Mouse (Mus musculus) layer of hippocampus, adult 9-10 months (tissue): ENCODE measurements around the gene Atf3.

Experiments
- DNase-seq: peaks from one replicate; pipeline ENCODE4 v3.0.0; 2022; ENCODE audit warnings: low spot score

Gene Atf3

DNA sequence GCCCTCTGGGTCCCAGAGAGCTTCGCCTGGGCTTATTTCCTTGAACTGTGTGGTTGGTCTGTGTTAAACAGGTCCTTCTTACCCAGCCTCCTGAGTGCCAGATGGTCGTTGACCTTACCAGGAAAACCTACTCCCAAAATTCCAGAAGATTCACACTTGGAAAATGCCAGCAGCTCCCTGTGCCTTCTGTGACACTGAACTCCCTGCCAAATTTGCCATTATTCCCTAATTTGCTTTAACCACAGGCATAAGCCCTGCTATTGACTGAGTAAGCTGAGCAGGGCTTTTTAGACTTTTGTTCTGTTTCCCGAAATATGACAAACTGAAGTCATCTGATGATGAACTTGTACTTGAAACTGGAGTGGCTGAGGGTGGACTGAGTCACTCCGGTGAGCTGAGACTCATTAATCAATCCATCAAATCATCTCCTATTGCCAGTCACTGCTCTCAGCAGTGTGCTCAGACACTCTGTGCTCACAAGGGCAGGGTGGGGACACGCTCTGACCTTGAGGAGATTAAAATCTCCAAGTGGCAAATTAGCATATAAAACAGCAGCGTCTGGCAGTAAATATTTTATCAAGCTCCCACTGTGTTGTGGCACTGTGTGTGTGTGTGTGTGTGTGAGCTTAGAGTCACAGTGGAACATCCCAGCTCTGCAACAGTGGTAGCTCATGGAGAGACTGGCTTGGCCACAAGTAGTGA lies 28.0 kb downstream of the Atf3 start:
- DNase-seq: no peak

- no peak for DNase-seq
Observed at GRCm38 (mm10) chr1:191186386-191186770, 31.5 kb downstream of the Atf3 start.

GRCm38 (mm10) chr1:191185761-191186385 lies 32.0 kb downstream of the Atf3 start:
- DNase-seq: no peak

GRCm38 (mm10) chr1:191184841-191185251 lies 33.0 kb downstream of the Atf3 start:
- DNase-seq: no peak

- no peak for DNase-seq
Observed at GRCm38 (mm10) chr1:191184066-191184815, 33.6 kb downstream of the Atf3 start.

- peak; percentile 72 for DNase-seq
Observed at GRCm38 (mm10) chr1:191183163-191184065, 34.4 kb downstream of the Atf3 start.

DNA sequence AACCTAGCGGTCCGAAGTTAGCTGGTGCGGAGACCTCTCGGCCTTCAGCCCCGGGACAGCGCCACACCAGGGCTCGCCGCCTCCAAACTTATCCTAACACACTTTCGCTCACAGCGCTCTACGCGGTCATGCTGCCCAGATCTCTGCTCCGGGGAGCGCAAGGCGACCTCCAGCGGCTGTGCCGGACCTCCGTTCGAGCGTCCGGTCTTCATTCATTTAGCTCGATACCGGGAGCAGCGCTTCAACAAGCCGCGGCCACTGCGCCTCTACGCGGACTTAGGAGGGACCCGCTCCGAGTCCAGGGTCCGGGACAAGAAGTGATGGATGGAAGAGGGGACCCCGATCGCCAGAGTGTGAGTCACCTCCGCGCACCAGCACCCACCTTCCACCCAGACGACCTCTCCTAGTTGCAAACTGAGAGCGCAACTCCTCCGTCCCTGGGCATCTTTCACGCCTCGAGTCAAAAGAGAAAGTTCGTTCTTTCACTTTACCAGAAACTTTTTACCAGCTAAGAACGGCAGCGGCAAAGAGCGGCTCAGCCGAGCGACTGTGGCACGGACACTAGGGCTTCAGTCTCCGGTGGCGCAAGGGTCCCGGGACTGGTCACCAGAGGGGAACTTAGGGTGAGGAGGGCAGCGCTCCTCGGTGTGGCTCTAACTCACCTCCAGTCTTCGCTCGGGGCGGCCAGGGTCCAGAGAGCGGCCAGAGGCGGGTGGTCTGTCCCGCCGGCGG lies 35.2 kb downstream of the Atf3 start:
- no peak for DNase-seq

GRCm38 (mm10) chr1:191181469-191182259 lies 36.2 kb downstream of the Atf3 start:
- DNase-seq: no peak

DNA sequence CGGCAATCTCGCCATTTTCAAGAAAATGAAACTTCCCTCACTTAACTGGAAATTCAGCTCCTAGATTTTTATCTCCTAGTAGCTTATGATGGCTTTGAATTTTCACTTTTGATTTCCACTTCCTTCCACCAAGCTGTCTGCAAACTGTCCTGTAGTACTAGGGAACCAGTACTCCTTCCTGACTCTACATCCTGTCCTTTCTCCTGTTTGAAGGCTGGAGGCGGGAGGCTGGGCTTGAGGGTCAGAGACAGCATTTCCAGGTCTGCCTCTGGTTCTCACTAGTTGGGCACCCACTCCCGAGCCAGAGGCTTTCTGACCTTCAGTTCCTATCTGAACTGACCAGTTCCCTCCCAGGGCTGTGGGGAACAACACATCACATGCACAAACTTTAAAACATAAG lies 37.4 kb downstream of the Atf3 start:
- DNase-seq: no peak

GRCm38 (mm10) chr1:191179846-191180245 lies 38.0 kb downstream of the Atf3 start:
- no peak for DNase-seq

GRCm38 (mm10) chr1:191178511-191179188 lies 39.2 kb downstream of the Atf3 start:
- no peak for DNase-seq

GRCm38 (mm10) chr1:191176887-191177286 lies 41.0 kb downstream of the Atf3 start:
- DNase-seq: no peak

DNA sequence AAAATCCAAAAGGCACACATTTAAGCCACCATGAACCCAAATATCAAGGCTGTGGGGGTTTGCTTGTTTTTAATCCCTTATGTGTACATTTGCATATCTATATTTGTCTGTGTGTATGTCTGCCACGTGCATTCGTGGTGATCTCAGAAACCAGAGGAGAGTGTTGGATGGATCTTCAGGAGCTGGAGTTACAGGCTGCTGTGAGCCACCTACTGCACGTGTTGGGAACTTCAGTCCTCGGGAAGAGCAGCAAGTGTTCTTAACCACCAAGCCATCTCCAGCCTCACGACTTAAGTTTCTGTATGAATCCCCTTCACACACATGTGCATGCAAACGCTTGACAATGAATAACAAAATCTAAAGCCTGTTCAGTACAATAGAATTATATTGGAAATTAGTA lies 45.4 kb downstream of the Atf3 start:
- no peak for DNase-seq

GRCm38 (mm10) chr1:191170444-191170843 lies 47.4 kb downstream of the Atf3 start:
- DNase-seq: no peak

GRCm38 (mm10) chr1:191166189-191166588 lies 51.6 kb downstream of the Atf3 start:
- no peak for DNase-seq

- DNase-seq: no peak
Observed at GRCm38 (mm10) chr1:191164717-191165116, 53.1 kb downstream of the Atf3 start, which contains the start of gene Fam71a. TSS of gene Fam71a (minus strand) at chr1:191164817.

GRCm38 (mm10) chr1:191154314-191154713 lies 63.5 kb downstream of the Atf3 start:
- no peak for DNase-seq

DNA sequence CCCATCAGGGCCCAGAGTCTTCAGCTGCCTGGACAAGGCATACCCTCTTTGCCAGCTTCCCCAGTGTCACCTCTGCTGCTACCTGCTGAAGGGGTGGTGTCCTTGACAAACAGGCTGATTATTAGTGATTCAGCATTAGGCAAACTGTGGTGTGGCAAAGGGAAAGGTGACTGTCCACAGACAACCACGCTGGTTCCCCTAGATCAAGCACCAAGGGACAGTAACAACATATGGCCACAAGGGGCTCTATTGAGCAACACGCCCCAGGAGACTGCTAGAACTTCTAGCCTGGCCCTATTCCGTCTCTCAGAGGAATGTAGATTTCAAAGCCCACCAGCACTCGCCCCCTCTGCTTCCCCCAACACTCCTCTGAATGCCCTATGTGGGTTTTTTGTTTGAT lies 64.8 kb downstream of the Atf3 start:
- no peak for DNase-seq

- no peak for DNase-seq
Observed at GRCm38 (mm10) chr1:191150924-191151605, 66.8 kb downstream of the Atf3 start.
